Mouse (Mus musculus): ENCODE measurements around the gene Eapp. TPM values are rescaled to one million over a fixed set of nuclear protein-coding genes. Genes with fewer than 3 reads are reported as not detected.
"Not testable (repeated sequence)": the region's sequence is repeated elsewhere in the genome, so short reads cannot be mapped to it uniquely, and the experiment has no call there.

The Eapp gene
- polyA plus RNA-seq, 1 experiment from 2014 or later = 66.0 TPM

- DNase-seq (ENCODE audit: low spot score) (no peak), ATAC-seq (ENCODE audit: low FRiP score, low TSS enrichment) (no peak)
- no peaks in the 10 kb centered on the region for H3K4me1 ChIP-seq (replicated peaks; ENCODE audit: control insufficient read depth, insufficient read depth)
- H3K27me3 ChIP-seq (ENCODE audit: control insufficient read depth, insufficient read depth, low read length) = no peaks in the 10 kb centered on the region
- H3K9ac ChIP-seq (ENCODE audit: low read length) = no peak overlapping the region
- H3K4me2 ChIP-seq (replicated peaks; ENCODE audit: low read depth) = no peak overlapping the region
- H3K36me3 ChIP-seq (ENCODE audit: control insufficient read depth, insufficient read depth, low read length) = peaks cover 6% of the 10 kb centered on the region
- 67% methylated on average over 4 of the region's 4 CpGs for WGBS
- H3K9me3 ChIP-seq (ENCODE audit: control insufficient read depth, low read length) = no peaks in the 10 kb centered on the region
- TF ChIP-seq EP300 (optimal IDR thresholded peaks at IDR 0.05) (no peak), CTCF (IDR thresholded peaks at IDR 0.05; ENCODE audit: low read depth) (no peak)
- H3K4me3 ChIP-seq (ENCODE audit: low read depth, low read length) = no peak overlapping the region
- no peak overlapping the region for H3K27ac ChIP-seq (replicated peaks)
These were observed 24.4 kb downstream of the Eapp start for GRCm38 (mm10) chr12:54671262-54671661.

GRCm38 (mm10) chr12:54668141-54668540 lies 27.6 kb downstream of the Eapp start:
- H3K27ac ChIP-seq (replicated peaks) = no peak overlapping the region
- no peak overlapping the region for H3K4me2 ChIP-seq (replicated peaks; ENCODE audit: low read depth)
- H3K27me3 ChIP-seq (ENCODE audit: control insufficient read depth, insufficient read depth, low read length) = no peaks in the 10 kb centered on the region
- TF ChIP-seq EP300 (optimal IDR thresholded peaks at IDR 0.05) (no peak), CTCF (IDR thresholded peaks at IDR 0.05; ENCODE audit: low read depth) (no peak)
- no peaks in the 10 kb centered on the region for H3K9me3 ChIP-seq (ENCODE audit: control insufficient read depth, low read length)
- ATAC-seq (ENCODE audit: low FRiP score, low TSS enrichment) (peak; percentile 19; the same call in 1 of the 2 replicates), DNase-seq (ENCODE audit: low spot score) (no peak)
- no peaks in the 10 kb centered on the region for H3K4me1 ChIP-seq (replicated peaks; ENCODE audit: control insufficient read depth, insufficient read depth)
- H3K4me3 ChIP-seq (ENCODE audit: low read depth, low read length) = no peak overlapping the region
- H3K9ac ChIP-seq (ENCODE audit: low read length) = no peak overlapping the region
- peaks cover 4% of the 10 kb centered on the region; the same call in 1 of the 2 replicates for H3K36me3 ChIP-seq (ENCODE audit: control insufficient read depth, insufficient read depth, low read length)
- 100% methylated on average over 1 of the region's 1 CpGs for WGBS

GRCm38 (mm10) chr12:54665526-54665925 lies 30.2 kb downstream of the Eapp start:
- ATAC-seq (ENCODE audit: low FRiP score, low TSS enrichment) (no peak), DNase-seq (ENCODE audit: low spot score) (no peak)
- H3K27ac ChIP-seq (replicated peaks) = no peak overlapping the region
- 72% methylated on average over 6 of the region's 6 CpGs for WGBS
- H3K4me3 ChIP-seq (ENCODE audit: low read depth, low read length) = no peak overlapping the region
- H3K4me2 ChIP-seq (replicated peaks; ENCODE audit: low read depth) = no peak overlapping the region
- H3K9ac ChIP-seq (ENCODE audit: low read length) = no peak overlapping the region
- no peaks in the 10 kb centered on the region for H3K9me3 ChIP-seq (ENCODE audit: control insufficient read depth, low read length)
- TF ChIP-seq EP300 (optimal IDR thresholded peaks at IDR 0.05) (no peak), CTCF (IDR thresholded peaks at IDR 0.05; ENCODE audit: low read depth) (no peak)
- no peaks in the 10 kb centered on the region for H3K36me3 ChIP-seq (ENCODE audit: control insufficient read depth, insufficient read depth, low read length)
- H3K27me3 ChIP-seq (ENCODE audit: control insufficient read depth, insufficient read depth, low read length) = no peaks in the 10 kb centered on the region
- H3K4me1 ChIP-seq (replicated peaks; ENCODE audit: control insufficient read depth, insufficient read depth) = no peaks in the 10 kb centered on the region

- H3K4me2 ChIP-seq (replicated peaks; ENCODE audit: low read depth); H3K4me1 ChIP-seq (replicated peaks; ENCODE audit: control insufficient read depth, insufficient read depth); H3K9ac ChIP-seq (ENCODE audit: low read length); H3K4me3 ChIP-seq (ENCODE audit: low read depth, low read length); DNase-seq (ENCODE audit: low spot score); ATAC-seq (ENCODE audit: low FRiP score, low TSS enrichment); H3K27ac ChIP-seq (replicated peaks); H3K36me3 ChIP-seq (ENCODE audit: control insufficient read depth, insufficient read depth, low read length); H3K27me3 ChIP-seq (ENCODE audit: control insufficient read depth, insufficient read depth, low read length); H3K9me3 ChIP-seq (ENCODE audit: control insufficient read depth, low read length): not testable (repeated sequence)
- 73% methylated on average over 5 of the region's 5 CpGs for WGBS
These were observed 34.2 kb downstream of the Eapp start for GRCm38 (mm10) chr12:54661470-54661869.

GRCm38 (mm10) chr12:54659901-54660300 lies 35.8 kb downstream of the Eapp start:
- H3K9ac ChIP-seq (ENCODE audit: low read length) = no peak overlapping the region
- H3K36me3 ChIP-seq (ENCODE audit: control insufficient read depth, insufficient read depth, low read length) = no peaks in the 10 kb centered on the region
- no peak overlapping the region for H3K4me2 ChIP-seq (replicated peaks; ENCODE audit: low read depth)
- DNase-seq (ENCODE audit: low spot score) (no peak), ATAC-seq (ENCODE audit: low FRiP score, low TSS enrichment) (no peak)
- no peaks in the 10 kb centered on the region for H3K4me1 ChIP-seq (replicated peaks; ENCODE audit: control insufficient read depth, insufficient read depth)
- WGBS = 58% methylated on average over 3 of the region's 3 CpGs
- no peak overlapping the region for H3K27ac ChIP-seq (replicated peaks)
- no peak for TF ChIP-seq CTCF (IDR thresholded peaks at IDR 0.05; ENCODE audit: low read depth)
- TF ChIP-seq EP300 (optimal IDR thresholded peaks at IDR 0.05) = no peak
- H3K27me3 ChIP-seq (ENCODE audit: control insufficient read depth, insufficient read depth, low read length) = no peaks in the 10 kb centered on the region
- H3K9me3 ChIP-seq (ENCODE audit: control insufficient read depth, low read length) = no peaks in the 10 kb centered on the region
- H3K4me3 ChIP-seq (ENCODE audit: low read depth, low read length) = no peak overlapping the region

GRCm38 (mm10) chr12:54658425-54659092 lies 37.1 kb downstream of the Eapp start:
- no peaks in the 10 kb centered on the region for H3K27me3 ChIP-seq (ENCODE audit: control insufficient read depth, insufficient read depth, low read length)
- H3K9ac ChIP-seq (ENCODE audit: low read length) = no peak overlapping the region
- H3K27ac ChIP-seq (replicated peaks) = 0 out of 2 replicates have a peak overlapping the region, but pooled peaks have one; percentile 40
- peaks cover 3% of the 10 kb centered on the region for H3K4me1 ChIP-seq (replicated peaks; ENCODE audit: control insufficient read depth, insufficient read depth)
- H3K36me3 ChIP-seq (ENCODE audit: control insufficient read depth, insufficient read depth, low read length) = no peaks in the 10 kb centered on the region
- no peak overlapping the region for H3K4me3 ChIP-seq (ENCODE audit: low read depth, low read length)
- H3K9me3 ChIP-seq (ENCODE audit: control insufficient read depth, low read length) = no peaks in the 10 kb centered on the region
- ATAC-seq (ENCODE audit: low FRiP score, low TSS enrichment) (no peak), DNase-seq (ENCODE audit: low spot score) (no peak)
- H3K4me2 ChIP-seq (replicated peaks; ENCODE audit: low read depth) = no peak overlapping the region
- WGBS = 62% methylated on average over 7 of the region's 7 CpGs
- no peak for TF ChIP-seq EP300 (optimal IDR thresholded peaks at IDR 0.05)
- no peak for TF ChIP-seq CTCF (IDR thresholded peaks at IDR 0.05; ENCODE audit: low read depth)

All from stomach, postnatal 0 days (tissue).